Mouse (Mus musculus): Measurements from ENCODE around the gene Clasrp.

DNA sequence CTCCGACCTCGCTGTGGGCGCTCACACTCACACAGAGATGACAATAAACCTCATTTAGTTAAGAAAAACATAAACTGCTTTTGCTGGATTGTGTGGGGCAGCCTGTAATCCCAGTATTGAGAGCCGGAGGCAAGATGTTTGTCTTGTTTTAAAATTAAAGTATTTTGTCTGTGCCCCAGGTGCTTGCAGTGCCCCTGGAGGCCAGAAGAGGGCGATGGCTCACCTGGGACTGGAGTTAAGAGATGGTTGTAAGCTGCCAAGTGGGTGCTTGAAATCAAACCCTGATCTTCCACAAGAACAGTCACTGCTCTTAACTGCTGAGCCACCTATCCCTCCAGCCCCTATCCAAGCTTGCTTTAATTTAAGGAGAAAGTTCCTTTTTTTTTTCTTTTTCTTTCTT lies 6.7 kb upstream of the Clasrp start:
- TF ChIP-seq GATA1 (IDR thresholded peaks at IDR 0.05; ENCODE audit: borderline replicate concordance, low read length) (no peak), CTCF (IDR thresholded peaks at IDR 0.05; ENCODE audit: low read depth, low read length) (no peak)

All from G1E (cell line).